Mouse (Mus musculus) kidney, postnatal 14 days (tissue): ENCODE data around the gene Akr1cl.

Experiments
- DNase-seq: peaks from one replicate; pipeline ENCODE4 v3.0.0; 2022; ENCODE audit warnings: mixed read lengths

Gene Akr1cl

DNA sequence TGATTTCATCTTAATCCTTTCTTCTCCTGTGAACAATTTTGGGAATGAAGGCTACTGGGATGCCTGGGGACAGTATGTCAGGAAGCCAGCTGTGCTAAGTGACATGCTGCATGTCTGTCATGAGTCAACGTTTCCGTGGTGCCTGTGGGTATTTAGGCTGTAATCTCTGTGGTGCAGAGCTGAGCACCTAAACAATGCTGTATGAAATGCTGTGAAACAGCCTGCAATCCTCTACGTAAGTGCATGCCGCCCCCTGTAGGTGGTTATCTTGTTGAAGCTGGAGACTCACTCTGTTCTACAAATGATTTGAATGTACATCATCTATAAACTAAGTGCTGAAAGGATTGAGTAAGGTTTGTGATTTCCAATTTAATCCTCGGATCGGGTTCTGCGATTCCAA is 46.4 kb downstream of the Akr1cl start:
- DNase-seq, result peak; percentile 44

DNA sequence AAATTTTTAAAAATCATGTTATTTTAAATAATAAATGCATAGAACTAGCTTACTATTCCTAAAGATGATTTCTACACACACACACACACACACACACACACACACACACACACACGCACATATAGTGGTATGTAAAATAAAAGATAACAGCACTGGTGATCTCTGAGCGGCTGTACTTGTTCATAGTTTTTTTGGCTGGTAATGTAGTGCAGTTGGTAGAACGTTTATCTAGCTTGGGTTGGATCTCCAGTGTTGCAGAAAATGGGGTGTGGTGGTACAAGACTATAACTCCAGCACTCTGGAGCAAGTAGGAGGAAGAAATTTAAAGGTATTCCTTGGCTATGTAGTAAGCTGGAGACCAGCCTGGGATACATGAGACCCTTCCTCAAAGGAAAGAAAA is 49.3 kb downstream of the Akr1cl start:
- no peak for DNase-seq

DNA sequence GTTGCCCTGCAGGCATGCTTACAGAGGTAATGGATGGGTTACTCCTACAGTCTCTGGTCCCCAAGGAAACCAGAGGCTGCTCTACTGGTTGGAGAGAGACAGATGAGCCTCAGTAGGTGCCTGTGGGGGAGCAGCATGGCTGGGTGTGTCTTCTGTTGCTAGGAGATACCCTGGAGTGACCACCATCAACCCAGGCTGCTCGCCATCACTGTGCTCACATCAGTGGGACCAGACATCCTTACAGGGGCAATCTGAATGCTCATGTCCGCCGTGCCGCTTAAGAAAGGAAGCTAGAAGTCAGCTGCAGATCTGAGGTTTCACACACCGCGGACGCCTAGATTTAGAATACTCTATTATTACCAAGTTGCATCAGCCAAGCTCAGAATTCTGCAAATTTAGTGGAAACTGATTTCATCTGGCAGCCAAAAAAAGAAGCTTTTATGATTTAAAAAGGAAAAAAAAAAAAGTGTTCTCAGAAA is 54.2 kb downstream of the Akr1cl start:
- DNase-seq, result no peak

GRCm38 (mm10) chr1:64975346-64975745 is 57.2 kb downstream of the Akr1cl start:
- DNase-seq, result no peak

DNA sequence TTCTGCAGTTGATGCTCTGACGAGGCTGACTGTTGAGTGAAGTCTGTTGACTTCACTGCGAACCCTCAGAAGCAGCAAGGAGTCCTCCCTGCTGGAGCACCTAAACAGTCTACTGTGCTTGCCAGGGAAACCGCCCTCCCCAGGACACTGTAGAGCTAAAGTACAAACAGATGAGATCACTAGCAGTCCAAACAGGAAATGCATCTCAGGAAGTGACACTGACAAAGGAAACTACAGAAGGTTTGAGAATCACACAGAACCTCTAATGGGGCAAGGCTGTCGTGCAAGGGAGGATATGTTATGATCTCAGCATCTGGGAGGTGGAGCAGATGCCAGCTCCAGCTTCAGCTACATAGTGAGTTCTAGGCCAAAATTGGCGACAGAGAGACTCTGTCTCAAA is 61.9 kb downstream of the Akr1cl start:
- peak; percentile 10 for DNase-seq
